Mouse (Mus musculus) heart, postnatal 0 days (tissue): Measurements from ENCODE around the gene Theg. TPM values are rescaled to one million over a fixed set of nuclear protein-coding genes. Genes with fewer than 3 reads are reported as not detected.

ENCODE experiments used
- ATAC-seq: fragments of 200-750 bp; cut with Nextera tagmentation; 2 replicates; pipeline ENCODE4 v1.8.0; 2017; ENCODE audit warnings: low read depth, moderate number of reproducible peaks, moderate library complexity; ENCODE audit not compliant: insufficient read depth
- DNase-seq: peaks from one replicate; pipeline ENCODE4 v3.0.0-alpha.2; 2016; ENCODE audit warnings: low spot score
- H3K27ac ChIP-seq: fragments of 300-500 bp; sonication (generic); 2 replicates; pipeline ENCODE4 v1.5.1; 2014; ENCODE audit warnings: low read depth, mild to moderate bottlenecking
- H3K27me3 ChIP-seq: fragments of 300-500 bp; sonication (generic); 2 replicates; pipeline ENCODE4 v1.6.1; 2014; ENCODE audit warnings: low read length, mixed read lengths; ENCODE audit not compliant: control insufficient read depth, insufficient read depth
- H3K36me3 ChIP-seq: fragments of 300-500 bp; sonication (generic); replicated peaks from 2 replicates; pipeline ENCODE4 v1.6.1; 2014; ENCODE audit warnings: low read length, mixed read lengths; ENCODE audit not compliant: control insufficient read depth, insufficient read depth
- H3K4me1 ChIP-seq: fragments of 300-500 bp; sonication (generic); 2 replicates; pipeline ENCODE4 v1.6.1; 2014; ENCODE audit warnings: antibody characterized with exemption; ENCODE audit not compliant: control insufficient read depth, insufficient read depth
- H3K4me2 ChIP-seq: fragments of 300-500 bp; sonication (generic); 2 replicates; pipeline ENCODE4 v1.6.1; 2014; ENCODE audit warnings: low read depth, mild to moderate bottlenecking, low read length, moderate library complexity
- H3K4me3 ChIP-seq: fragments of 300-500 bp; sonication (generic); 2 replicates; pipeline ENCODE4 v1.5.1; 2014; ENCODE audit warnings: low read depth, low read length
- H3K9ac ChIP-seq: fragments of 300-500 bp; sonication (generic); replicated peaks from 2 replicates; pipeline ENCODE4 v1.6.1; 2014; ENCODE audit warnings: low read depth, low read length, mixed read lengths
- H3K9me3 ChIP-seq: fragments of 300-500 bp; sonication (generic); replicated peaks from 2 replicates; pipeline ENCODE4 v1.6.1; 2016; ENCODE audit warnings: low read length; ENCODE audit not compliant: control insufficient read depth
- CTCF ChIP-seq: IDR thresholded peaks from 2 replicates; pipeline ENCODE4 v1.5.1; 2016; ENCODE audit warnings: antibody characterized with exemption, control low read depth, low read depth
- EP300 ChIP-seq: IDR thresholded peaks from 2 replicates; pipeline ENCODE4 v1.6.1; 2016; ENCODE audit warnings: antibody characterized with exemption, low read depth
- WGBS: fragments of 180-500 bp; shearing (Covaris S2); extraction: QIAGEN DNeasy Blood & Tissue Kit; methylation state at CpG from one replicate; pipeline ENCODE4 v1.1.7; 2014; 5-methylcytosine and 5-hydroxymethylcytosine counted together
- polyA plus RNA-seq: library from polyadenylated mRNA; unstranded; fragments of >200 nt; fragmentation: Nextera tagmentation; extraction: Ambion mirVana; gene quantifications from 2 replicates; pipeline ENCODE4 v1.2.1, GENCODE M21; 2015
- total RNA-seq: library from RNA; depleted of rRNA; stranded (reverse); fragments of >200 nt; gene quantifications from 2 replicates; pipeline ENCODE4 v1.2.3, GENCODE M21; 2014; ENCODE audit warnings: low replicate concordance

Theg gene
- total and polyA plus RNA-seq, 2 experiments from 2014 or later = not detected

DNA sequence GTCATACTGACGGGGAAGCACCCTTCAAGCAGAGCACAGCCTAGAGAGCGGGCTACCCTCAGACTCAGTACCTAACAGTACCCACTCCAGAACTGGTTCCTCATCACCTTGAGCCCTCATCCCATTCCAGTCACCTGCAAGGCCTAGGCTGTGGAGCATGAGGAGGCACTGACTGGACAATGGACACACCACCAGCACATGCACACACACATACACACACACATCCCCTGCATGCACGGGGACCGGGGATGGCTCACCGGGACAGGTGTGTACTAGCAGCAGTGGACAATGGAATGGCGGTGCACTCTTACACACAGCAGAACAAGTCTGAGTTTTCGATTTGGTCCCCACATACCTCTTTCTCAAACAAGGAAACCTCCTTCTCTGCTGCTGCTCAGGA lies 49.9 kb downstream of the Theg start:
- TF ChIP-seq EP300 = no peak

DNA sequence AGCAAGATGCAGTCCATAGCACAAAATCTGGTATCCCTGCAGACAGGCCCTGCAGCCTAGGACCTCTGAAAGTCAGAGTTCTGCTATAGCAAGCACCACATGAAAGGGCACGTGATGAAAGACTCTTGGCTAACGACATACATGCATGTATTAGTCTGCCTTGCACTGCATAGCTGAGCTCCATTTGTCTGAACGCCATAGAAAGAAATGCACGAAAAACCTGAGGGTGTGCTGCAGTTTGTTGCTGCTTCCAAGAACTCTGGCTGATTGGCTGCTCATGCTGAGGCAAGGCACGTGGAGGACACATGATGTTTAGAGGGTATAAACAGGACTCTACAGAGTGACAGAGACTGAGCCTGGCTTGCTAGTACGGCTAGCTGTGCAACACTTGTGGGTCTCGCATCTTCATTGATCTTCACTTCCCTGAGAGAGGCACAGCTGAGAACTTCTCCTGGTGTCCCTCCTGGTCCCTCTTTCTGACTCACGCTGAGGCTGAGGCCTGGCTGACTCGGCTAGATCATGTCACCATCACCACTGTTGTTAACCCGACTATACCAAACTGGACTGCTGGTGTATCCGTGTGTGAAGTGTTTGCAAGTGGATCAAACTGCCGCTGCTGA lies 50.6 kb downstream of the Theg start:
- DNase-seq = no peak

More for the DNA sequence above, 49.9 kb downstream of the Theg start:
- Histone ChIP-seq H3K4me3 (no peak overlapping the region), H3K36me3 (peaks cover 32% of the 10 kb centered on the region), H3K9me3 (no peaks in the 10 kb centered on the region), H3K4me2 (no peak overlapping the region), H3K9ac (no peak overlapping the region), H3K27me3 (peaks cover 9% of the 10 kb centered on the region; the same call in 1 of the 2 replicates), H3K27ac (no peak overlapping the region), H3K4me1 (peaks cover 10% of the 10 kb centered on the region)
- DNase-seq = no peak
- 85% methylated on average over 7 of the region's 7 CpGs for WGBS
- ATAC-seq = no peak

DNA sequence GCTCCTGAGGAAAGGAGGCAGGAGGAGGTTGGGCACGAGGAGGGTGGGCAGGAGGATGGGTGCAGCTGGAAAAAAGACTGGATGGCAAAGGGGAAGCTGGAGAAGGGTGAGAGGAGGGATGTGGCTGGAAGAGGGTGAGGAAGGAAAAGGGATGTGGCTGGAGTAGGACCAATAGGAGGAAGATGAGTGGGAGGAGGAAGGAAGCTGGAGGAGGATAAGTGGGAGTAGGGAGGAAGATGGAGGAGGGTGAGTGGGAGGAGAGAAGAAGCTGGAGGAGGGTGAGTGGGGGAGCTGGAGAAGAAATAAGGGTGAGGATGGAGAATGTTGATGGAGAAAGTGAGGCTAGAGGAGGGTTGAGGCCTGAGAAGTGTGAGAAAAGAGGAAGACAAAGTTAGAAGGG lies 51.7 kb downstream of the Theg start:
- H3K9ac ChIP-seq = no peak overlapping the region
- WGBS = 69% methylated on average over 1 of the region's 1 CpGs
- ATAC-seq (no peak), DNase-seq (no peak)
- peaks cover 9% of the 10 kb centered on the region; the same call in 1 of the 2 replicates for H3K27me3 ChIP-seq
- TF ChIP-seq EP300 (no peak), CTCF (no peak)
- H3K27ac ChIP-seq = no peak overlapping the region
- peaks cover 10% of the 10 kb centered on the region for H3K4me1 ChIP-seq
- no peak overlapping the region for H3K4me3 ChIP-seq
- H3K9me3 ChIP-seq = no peaks in the 10 kb centered on the region
- H3K4me2 ChIP-seq = no peak overlapping the region
- H3K36me3 ChIP-seq = peaks cover 13% of the 10 kb centered on the region

More for the DNA sequence above, 50.6 kb downstream of the Theg start:
- no peak for ATAC-seq
- peaks cover 25% of the 10 kb centered on the region for H3K36me3 ChIP-seq
- peaks cover 10% of the 10 kb centered on the region for H3K4me1 ChIP-seq
- H3K4me3 ChIP-seq = no peak overlapping the region
- H3K27me3 ChIP-seq = peaks cover 9% of the 10 kb centered on the region; the same call in 1 of the 2 replicates
- H3K4me2 ChIP-seq = no peak overlapping the region
- no peak for TF ChIP-seq CTCF
- no peak for TF ChIP-seq EP300
- H3K9me3 ChIP-seq = no peaks in the 10 kb centered on the region
- no peak overlapping the region for H3K27ac ChIP-seq
- WGBS = 74% methylated on average over 12 of the region's 12 CpGs
- H3K9ac ChIP-seq = no peak overlapping the region

DNA sequence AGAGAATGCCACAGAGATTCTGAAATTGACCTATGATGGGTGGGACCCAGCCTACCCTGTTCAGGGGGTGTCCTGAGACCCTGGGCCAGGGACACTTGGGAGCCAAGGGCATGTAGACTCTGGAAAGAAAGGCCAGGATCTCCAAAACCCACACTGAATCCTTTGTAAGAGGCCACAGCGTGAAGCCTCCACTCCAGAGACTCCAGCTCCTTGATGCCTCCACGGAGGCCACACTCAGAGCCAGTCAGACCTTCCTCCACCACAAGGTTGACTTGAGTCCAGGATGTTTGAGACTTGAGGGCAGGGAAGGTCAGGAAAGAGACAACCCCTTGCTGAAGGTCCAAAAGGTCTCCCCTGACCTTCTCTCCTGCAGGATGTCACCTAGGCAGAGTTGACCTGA lies 52.7 kb downstream of the Theg start:
- TF ChIP-seq CTCF (no peak), EP300 (no peak)
- H3K9me3 ChIP-seq = no peaks in the 10 kb centered on the region
- H3K9ac ChIP-seq = no peak overlapping the region
- H3K4me1 ChIP-seq = peaks cover 10% of the 10 kb centered on the region
- no peak overlapping the region for H3K4me2 ChIP-seq
- H3K36me3 ChIP-seq = 0 out of 2 replicates have a peak, but pooled peaks cover 3% of the 10 kb centered on the region
- H3K4me3 ChIP-seq = no peak overlapping the region
- H3K27me3 ChIP-seq = peaks cover 9% of the 10 kb centered on the region; the same call in 1 of the 2 replicates
- 83% methylated on average over 2 of the region's 2 CpGs for WGBS
- DNase-seq (no peak), ATAC-seq (no peak)
- H3K27ac ChIP-seq = no peak overlapping the region

DNA sequence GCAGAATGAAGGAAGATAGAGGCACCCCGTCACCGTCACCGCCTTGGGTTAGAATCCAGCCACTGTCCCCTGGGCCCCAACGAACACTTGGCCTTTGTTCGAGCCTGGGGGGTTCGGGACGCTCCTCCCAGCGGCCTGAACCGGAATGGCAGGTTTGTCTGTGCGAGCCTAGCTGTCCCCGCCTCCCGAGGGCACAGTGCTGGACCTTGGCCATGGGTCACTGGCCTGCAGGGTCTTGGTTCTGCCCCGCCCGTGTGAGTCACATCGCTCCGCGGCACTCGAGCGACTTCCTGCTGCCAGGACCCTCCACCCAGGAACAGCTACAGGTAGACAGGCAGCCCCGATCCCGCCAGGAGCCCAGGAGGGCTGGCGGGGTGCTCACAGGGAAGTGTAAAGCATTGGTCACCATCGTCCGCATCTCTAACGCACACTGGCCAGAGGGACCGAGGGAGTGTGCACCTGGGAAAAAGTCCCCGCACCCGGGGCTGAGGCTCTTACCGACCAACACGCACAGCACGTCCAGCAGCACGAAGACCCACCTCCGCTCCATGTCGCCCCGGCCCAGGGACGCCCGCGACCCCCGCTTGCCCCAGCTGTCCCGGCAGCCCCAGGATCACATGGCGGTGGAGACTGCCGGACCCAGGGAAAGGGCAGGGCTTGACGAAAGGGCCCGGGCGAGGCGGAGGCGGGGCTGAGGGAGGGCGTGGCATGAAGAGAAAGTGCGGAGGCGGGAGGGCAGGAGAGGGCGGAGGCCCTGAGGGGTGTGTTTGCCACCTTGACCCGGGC lies 53.8 kb downstream of the Theg start, which contains the start of gene Plpp2:
Gene Plpp2, minus strand, starts transcription at position 671 of the 786 bp plus-strand sequence.
- Histone ChIP-seq H3K4me1 (peaks cover 10% of the 10 kb centered on the region), H3K4me3 (peak within 1 kb of the TSS; percentile 67), H3K27me3 (peaks cover 9% of the 10 kb centered on the region; the same call in 1 of the 2 replicates), H3K4me2 (peak within 1 kb of the TSS; percentile 97), H3K9me3 (no peaks in the 10 kb centered on the region), H3K36me3 (no peaks in the 10 kb centered on the region), H3K9ac (peak within 1 kb of the TSS; percentile 61), H3K27ac (no peak within 1 kb of the TSS)
- DNase-seq (peak; percentile 51), ATAC-seq (peak; percentile 77)
- under 1% methylated on average over 52 of the region's 52 CpGs for WGBS
- peak; percentile 49 for TF ChIP-seq CTCF
- no peak for TF ChIP-seq EP300
